Mouse (Mus musculus) thymus, adult 2 months (tissue): ENCODE measurements around the gene Serpinb13. TPM values are rescaled to one million over a fixed set of nuclear protein-coding genes. Genes with fewer than 3 reads are reported as not detected.
"Not testable (repeated sequence)": the region's sequence is repeated elsewhere in the genome, so short reads cannot be mapped to it uniquely, and the experiment has no call there.

ENCODE experiments used
- DNase-seq: peaks from one replicate; pipeline ENCODE4 v3.0.0; 2021
- H3K27ac ChIP-seq: fragments of 200-500 bp; 2 replicates; pipeline ENCODE4 v1.5.1; 2012; ENCODE audit warnings: low read length, control low read depth; ENCODE audit not compliant: control insufficient read depth, insufficient read depth
- H3K27me3 ChIP-seq: fragments of 200-500 bp; 2 replicates; pipeline ENCODE4 v1.6.1; 2012; ENCODE audit warnings: mild to moderate bottlenecking, low read length, moderate library complexity, mixed read lengths; ENCODE audit not compliant: control insufficient read depth, insufficient read depth
- H3K36me3 ChIP-seq: fragments of 200-500 bp; 2 replicates; pipeline ENCODE4 v1.6.1; 2012; ENCODE audit warnings: mild to moderate bottlenecking, low read length, moderate library complexity; ENCODE audit not compliant: control insufficient read depth, insufficient read depth
- H3K4me1 ChIP-seq: fragments of 200-500 bp; replicated peaks from 2 replicates; pipeline ENCODE4 v1.6.1; 2012; ENCODE audit warnings: low read length; ENCODE audit not compliant: control insufficient read depth, insufficient read depth
- H3K4me3 ChIP-seq: fragments of 200-500 bp; 2 replicates; pipeline ENCODE4 v1.5.1; 2012; ENCODE audit warnings: mild to moderate bottlenecking, low read length, control low read depth, moderate library complexity; ENCODE audit not compliant: control insufficient read depth, insufficient read depth
- CTCF ChIP-seq: fragments of 200-500 bp; IDR thresholded peaks from 2 replicates; pipeline ENCODE4 v1.5.1; 2012; ENCODE audit warnings: mild to moderate bottlenecking, control low read depth, low read length, moderate library complexity, borderline replicate concordance; ENCODE audit not compliant: control insufficient read depth, poor library complexity, insufficient read depth; ENCODE audit errors: extremely low read depth
- POLR2A ChIP-seq: fragments of 200-500 bp; IDR thresholded peaks from 2 replicates; pipeline ENCODE4 v1.6.1; 2012; ENCODE audit warnings: mild to moderate bottlenecking, low read length, control low read depth, moderate library complexity; ENCODE audit not compliant: control insufficient read depth, poor library complexity, insufficient read depth; ENCODE audit errors: extremely low read depth
- WGBS: fragments of 180-500 bp; shearing (Covaris S2); methylation state at CpG from one replicate; pipeline ENCODE4 v1.1.7; 2018; 5-methylcytosine and 5-hydroxymethylcytosine counted together
- polyA plus RNA-seq: library from polyadenylated mRNA; depleted of rRNA; stranded (reverse); fragments of >200 nt; gene quantifications from 2 replicates; pipeline ENCODE4 v1.2.3, GENCODE M21; 2012; rRNA removed

Gene Serpinb13
- polyA plus RNA-seq, 1 experiment = 0.11 TPM

GRCm38 (mm10) chr1:107025886-107026285 is 45.1 kb downstream of the Serpinb13 start:
- WGBS = 32% methylated on average over 1 of the region's 1 CpGs
- TF ChIP-seq CTCF (no peak), POLR2A (no peak)
- Histone ChIP-seq H3K27me3 (no peaks in the 10 kb centered on the region), H3K4me3 (no peak overlapping the region), H3K27ac (no peak overlapping the region), H3K4me1 (no peaks in the 10 kb centered on the region), H3K36me3 (no peaks in the 10 kb centered on the region)
- no peak for DNase-seq

DNA sequence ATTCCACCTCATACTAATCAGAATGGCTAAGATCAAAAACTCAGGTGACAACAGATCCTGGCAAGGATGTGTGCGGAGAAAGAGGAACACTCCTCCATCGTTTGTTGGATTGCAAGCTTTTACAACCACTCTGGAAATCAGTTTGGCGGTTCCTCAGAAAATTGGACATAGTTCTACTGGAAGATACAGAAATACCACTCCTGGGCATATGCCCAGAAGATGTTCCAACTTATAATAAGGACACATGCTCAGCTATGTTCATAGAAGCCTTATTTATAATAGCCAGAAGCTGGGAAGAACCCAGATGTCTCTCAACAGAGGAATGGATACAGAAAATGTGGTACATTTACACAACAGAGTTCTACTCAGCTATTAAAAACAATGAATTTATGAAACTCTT is 53.5 kb downstream of the Serpinb13 start:
- not testable (repeated sequence) for H3K27ac ChIP-seq, DNase-seq, H3K36me3 ChIP-seq, H3K4me1 ChIP-seq, H3K27me3 ChIP-seq, H3K4me3 ChIP-seq
- WGBS = 84% methylated on average over 3 of the region's 3 CpGs

Other genes starting within 250 kb of the Serpinb13 start
- gene Kdsr, start 221.3 kb upstream of the Serpinb13 start, polyA plus RNA-seq = 12.3 and 17.1 TPM in 2 replicates
- 19.8 and 21.4 TPM in 2 replicates for gene Vps4b, start 184.3 kb upstream of the Serpinb13 start, polyA plus RNA-seq
- 1.0 and 1.3 TPM in 2 replicates for gene Serpinb5, start 119.8 kb upstream of the Serpinb13 start, polyA plus RNA-seq
- 0.55 and 0.92 TPM in 2 replicates for gene Serpinb12, start 46.5 kb upstream of the Serpinb13 start, polyA plus RNA-seq
- 0.62 and 0.97 TPM in 2 replicates for gene Serpinb3a, start 71.3 kb downstream of the Serpinb13 start, polyA plus RNA-seq
- gene Serpinb3d, start 102.5 kb downstream of the Serpinb13 start, polyA plus RNA-seq = 0.13 TPM in 1 of 2 replicates, not detected in the other